Mouse (Mus musculus) heart, postnatal 25 days (tissue): ENCODE results near the gene Zfp13. TPM values are rescaled to one million over a fixed set of nuclear protein-coding genes. Genes with fewer than 3 reads are reported as not detected.
"Not testable (repeated sequence)": the region's sequence is repeated elsewhere in the genome, so short reads cannot be mapped to it uniquely, and the experiment has no call there.

Experiments used
- DNase-seq: peaks from one replicate; pipeline ENCODE4 v3.0.0; 2022; ENCODE audit warnings: low spot score
- intact Hi-C: fragments of 180-260 bp; cut with DNase I; formaldehyde crosslinking; loops from one replicate; pipeline ENCODE4 v1.15.1; 2025
- total RNA-seq, 2 experiments: library from RNA; stranded (reverse); gene quantifications; 2 replicates each; pipeline ENCODE4 v1.2.3; 2021

Zfp13 gene
- total RNA-seq, 2 experiments from 2014 or later: 3.4 to 4.8 TPM

- intact Hi-C loops: loop anchor here (10.0 kb wide), 1 partner anchor 345 kb away; the partner anchor contains the start of gene Zfp40
- DNase-seq: no peak
Measured at GRCm38 (mm10) chr17:23540106-23540505, 59.2 kb downstream of the Zfp13 start.

DNA sequence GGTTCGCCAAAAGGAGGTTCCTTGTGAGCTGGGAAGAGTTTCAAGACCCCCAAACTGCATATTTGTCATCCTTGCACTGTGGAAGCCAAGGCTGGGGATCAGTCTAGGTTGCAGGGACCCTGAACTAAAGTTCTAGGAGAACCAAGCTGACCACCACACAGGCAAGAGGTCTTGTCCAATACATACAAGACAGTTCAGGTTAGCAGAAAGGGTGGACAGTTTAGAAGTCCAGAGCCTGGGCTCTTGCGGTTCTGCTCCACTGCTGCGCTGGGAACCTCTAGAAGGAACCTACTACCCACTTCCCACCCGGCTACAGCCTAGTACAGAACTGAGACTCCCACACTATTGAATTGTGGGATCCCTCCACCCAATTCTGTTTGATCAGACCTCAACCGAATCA lies 59.7 kb downstream of the Zfp13 start:
- intact Hi-C loops: loop anchor here (10.0 kb wide), 1 partner anchor 345 kb away; the partner anchor contains the start of gene Zfp40

GRCm38 (mm10) chr17:23538299-23539015 lies 60.8 kb downstream of the Zfp13 start:
- intact Hi-C loops: no loop called here
- no peak for DNase-seq

More for the DNA sequence above, 59.7 kb downstream of the Zfp13 start:
- no peak for DNase-seq

GRCm38 (mm10) chr17:23537554-23538255 lies 61.6 kb downstream of the Zfp13 start:
- DNase-seq: no peak
- intact Hi-C loops: no loop called here

GRCm38 (mm10) chr17:23535046-23535788 lies 64.1 kb downstream of the Zfp13 start:
- DNase-seq, intact Hi-C loops: not testable (repeated sequence)

GRCm38 (mm10) chr17:23533591-23534490 lies 65.4 kb downstream of the Zfp13 start:
- DNase-seq, intact Hi-C loops: not testable (repeated sequence)

DNA sequence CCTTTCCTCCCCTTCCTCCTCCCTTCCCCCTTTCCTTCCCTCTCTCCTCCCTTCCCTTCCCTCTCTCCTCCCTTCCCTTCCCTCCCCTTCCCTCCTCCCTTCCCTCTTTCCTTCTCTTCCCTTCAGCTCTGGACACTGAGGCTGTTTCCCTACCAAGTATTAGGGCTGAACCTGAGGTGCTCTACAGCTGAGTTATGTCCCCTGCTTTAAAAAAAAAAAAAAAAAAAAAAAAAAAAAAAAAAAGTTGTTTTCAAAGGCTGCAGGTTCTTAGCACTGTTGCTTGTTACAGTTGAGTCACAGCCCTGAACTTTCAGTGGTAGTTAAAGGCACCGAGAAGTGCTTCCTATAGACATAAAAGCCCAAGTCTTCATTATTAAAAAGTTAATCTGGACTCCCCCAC lies 67.9 kb downstream of the Zfp13 start:
- intact Hi-C loops, DNase-seq: not testable (repeated sequence)

Other genes starting within 250 kb of the Zfp13 start
- not detected for gene Vmn2r116, start 214.9 kb downstream of the Zfp13 start, total RNA-seq
- not detected for gene Vmn2r117, start 119.8 kb downstream of the Zfp13 start, total RNA-seq
- 1 to 10 TPM; 4.7 to 6.2 TPM for gene Zfp213, start 35.2 kb downstream of the Zfp13 start, total RNA-seq
- gene Zscan10, start 1.4 kb upstream of the Zfp13 start, total RNA-seq: not detected
- under 1 TPM; 0.06 to 0.08 TPM for gene Mmp25, start 45.8 kb upstream of the Zfp13 start, total RNA-seq
- not detected for gene Bicdl2, start 61.0 kb upstream of the Zfp13 start, total RNA-seq
- gene Hcfc1r1, start 74.1 kb upstream of the Zfp13 start, total RNA-seq: 100 to 1,000 TPM; 193 to 207 TPM
- 10 to 100 TPM; 12.2 to 12.3 TPM for gene Thoc6, start 74.4 kb upstream of the Zfp13 start, total RNA-seq
- gene Tnfrsf12a, start 78.0 kb upstream of the Zfp13 start, total RNA-seq: 100 to 1,000 TPM in 1 of 2 experiments, 10 to 100 TPM in 1; 79.9 to 111 TPM
- gene Cldn6, start 79.8 kb upstream of the Zfp13 start, total RNA-seq: not detected
- not detected for gene Cldn9, start 84.5 kb upstream of the Zfp13 start, total RNA-seq
- gene 1520401A03Rik, start 123.3 kb upstream of the Zfp13 start, total RNA-seq: not detected
- 1 to 10 TPM; 1.4 to 1.5 TPM for gene Pkmyt1, start 126.8 kb upstream of the Zfp13 start, total RNA-seq
- 10 to 100 TPM; 26.1 to 29.5 TPM for gene Paqr4, start 141.4 kb upstream of the Zfp13 start, total RNA-seq
- not detected for gene Kremen2, start 146.3 kb upstream of the Zfp13 start, total RNA-seq
- gene Flywch1, start 172.1 kb upstream of the Zfp13 start, total RNA-seq: 10 to 100 TPM; 29.7 to 33.2 TPM
- 1 to 10 TPM in 1 of 2 experiments, under 1 TPM in 1; 0.88 to 1.6 TPM for gene Flywch2, start 186.6 kb upstream of the Zfp13 start, total RNA-seq
- gene Srrm2, start 191.0 kb upstream of the Zfp13 start, total RNA-seq: 100 to 1,000 TPM; 157 to 162 TPM
- 100 to 1,000 TPM; 353 to 372 TPM for gene Elob, start 229.6 kb upstream of the Zfp13 start, total RNA-seq
- not detected for gene Prss33, start 236.6 kb upstream of the Zfp13 start, total RNA-seq
- not detected for gene Prss32, start 244.4 kb upstream of the Zfp13 start, total RNA-seq
- gene Prss41, start 244.7 kb upstream of the Zfp13 start, total RNA-seq: not detected